Comparison of ENCODE assay signal across 10 mouse cellular contexts in the genomic region with DNA sequence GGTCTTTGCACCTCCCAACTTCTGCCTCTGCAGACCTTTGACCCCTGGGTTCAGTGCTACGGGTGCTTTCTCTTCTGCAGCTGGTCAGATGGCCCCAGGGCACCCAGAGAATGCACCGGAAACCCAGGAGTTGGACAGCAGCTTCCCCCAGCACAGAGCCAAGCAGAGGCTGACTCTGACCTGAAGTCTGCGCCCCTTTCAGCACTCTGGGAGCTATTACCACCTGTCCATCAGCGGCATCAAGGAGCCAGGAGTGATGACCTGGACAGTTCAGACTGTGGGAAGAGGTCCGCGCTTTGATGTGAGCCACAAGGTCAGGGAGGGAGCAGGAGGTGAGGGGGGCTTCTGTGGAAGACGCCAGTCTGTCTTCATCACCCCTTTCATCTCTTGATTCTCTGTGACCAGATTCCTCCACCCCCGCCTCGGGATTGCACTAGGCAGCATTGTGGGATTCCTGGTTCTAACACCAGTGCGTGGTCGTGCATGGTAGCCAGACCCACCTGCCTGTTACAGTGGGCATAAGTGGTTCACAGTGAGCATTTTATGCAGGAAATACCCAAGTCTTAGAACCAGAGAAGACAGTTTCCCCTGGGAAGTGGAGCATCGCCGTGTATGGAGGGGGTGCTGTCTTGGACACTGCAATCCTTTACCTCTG. TPM values are rescaled to one million over a fixed set of nuclear protein-coding genes. Genes with fewer than 3 reads are reported as not detected.
A peak's percentile ranks its signal among the peaks of the same experiment; 100 is the strongest.
DNase-seq lines count a peak whose midpoint lies in the region; ATAC-seq lines count a peak whose summit lies in the region.
"Had no signal": no experiment of that assay in that cellular context is flagged by ENCODE, and none has a peak within 500 bp of the region (broad histone marks: within the 10 kb centered on the region; RNA-seq: fewer than 3 reads in every experiment).

No protein-coding gene starts in this region.

- intact Hi-C loops in left cerebral cortex, postnatal 36 days (cut with DNase I): loop anchor here (2.0 to 5.0 kb wide), 3 partner anchors 139 to 251 kb away; a partner anchor contains a TSS

- peaks cover 2% of the 10 kb centered on the region; the same call in 1 of the 2 replicates for H3K36me3 ChIP-seq in heart, embryonic 12.5 days
- 0 out of 2 replicates have a peak, but pooled peaks cover 1% of the 10 kb centered on the region for H3K36me3 ChIP-seq in forebrain, embryonic 13.5 days (ENCODE audit: poor library complexity, severe bottlenecking)
- H3K36me3 ChIP-seq in neural tube, embryonic 14.5 days (ENCODE audit: control insufficient read depth, insufficient read depth, low read length): no peaks in the 10 kb centered on the region
- no peaks in the 10 kb centered on the region for H3K36me3 ChIP-seq in liver, embryonic 12.5 days

- DNase-seq in heart, adult 9 months (ENCODE audit: low spot score in 2 of 2): no peak
- DNase-seq in kidney, postnatal 10 days: peak; percentile 27
- DNase-seq in left cerebral cortex, postnatal 36 days (ENCODE audit: low spot score in 2 of 2): no peak
- DNase-seq in cerebellum, postnatal 4 days (ENCODE audit: low spot score in 2 of 2): no peak
- DNase-seq: layer of hippocampus, postnatal 36 days; lung, postnatal 36 days had no signal

- H3K4me3 ChIP-seq in heart, embryonic 12.5 days: no peak overlapping the region
- H3K4me3 ChIP-seq in forebrain, embryonic 13.5 days: no peak overlapping the region
- no peak overlapping the region for H3K4me3 ChIP-seq in neural tube, embryonic 14.5 days (ENCODE audit: low read depth, low read length)
- H3K4me3 ChIP-seq in liver, embryonic 12.5 days: no peak overlapping the region

- 68% methylated on average over 13 of the region's 13 CpGs for WGBS in heart, embryonic 12.5 days
- 78% methylated on average over 13 of the region's 13 CpGs for WGBS in forebrain, embryonic 13.5 days
- WGBS in neural tube, embryonic 14.5 days: 72% methylated on average over 13 of the region's 13 CpGs
- 72% methylated on average over 13 of the region's 13 CpGs for WGBS in liver, embryonic 12.5 days (ENCODE audit: insufficient replicate concordance)

- H3K9me3 ChIP-seq in heart, embryonic 12.5 days (replicated peaks): no peaks in the 10 kb centered on the region
- no peaks in the 10 kb centered on the region for H3K9me3 ChIP-seq in forebrain, embryonic 13.5 days (replicated peaks)
- no peaks in the 10 kb centered on the region for H3K9me3 ChIP-seq in neural tube, embryonic 14.5 days (ENCODE audit: control insufficient read depth, low read length)
- H3K9me3 ChIP-seq in liver, embryonic 12.5 days (replicated peaks): no peaks in the 10 kb centered on the region

- H3K27ac ChIP-seq in heart, embryonic 12.5 days (ENCODE audit: poor library complexity, severe bottlenecking): no peak overlapping the region
- H3K27ac ChIP-seq in forebrain, embryonic 13.5 days: no peak overlapping the region
- no peak overlapping the region for H3K27ac ChIP-seq in neural tube, embryonic 14.5 days (ENCODE audit: low read depth, low read length)
- H3K27ac ChIP-seq in liver, embryonic 12.5 days: no peak overlapping the region

- ATAC-seq in heart, embryonic 12.5 days (ENCODE audit: insufficient number of reproducible peaks, low FRiP score): peak; percentile 22; the same call in 1 of the 2 replicates
- peak; percentile 34; the same call in 1 of the 2 replicates for ATAC-seq in forebrain, embryonic 13.5 days
- peak; percentile 22; the same call in 1 of the 2 replicates for ATAC-seq in neural tube, embryonic 14.5 days (ENCODE audit: low read depth)
- ATAC-seq in liver, embryonic 12.5 days: no peak

- H3K4me2 ChIP-seq in heart, embryonic 12.5 days: no peak overlapping the region
- no peak overlapping the region for H3K4me2 ChIP-seq in forebrain, embryonic 13.5 days
- no peak overlapping the region for H3K4me2 ChIP-seq in neural tube, embryonic 14.5 days (ENCODE audit: low read depth, low read length)
- H3K4me2 ChIP-seq in liver, embryonic 12.5 days: no peak overlapping the region

- H3K27me3 ChIP-seq in heart, embryonic 12.5 days (replicated peaks): 0 out of 2 replicates have a peak, but pooled peaks cover 5% of the 10 kb centered on the region
- H3K27me3 ChIP-seq in forebrain, embryonic 13.5 days: peaks cover 8% of the 10 kb centered on the region; the same call in 1 of the 2 replicates
- H3K27me3 ChIP-seq in neural tube, embryonic 14.5 days (ENCODE audit: control insufficient read depth, insufficient read depth, low read length): peaks cover 2% of the 10 kb centered on the region
- H3K27me3 ChIP-seq in liver, embryonic 12.5 days (replicated peaks): no peaks in the 10 kb centered on the region; the same call in 1 of the 2 replicates

- no peak overlapping the region for H3K9ac ChIP-seq in heart, embryonic 12.5 days
- peak overlapping the region; percentile 16; the same call in 1 of the 2 replicates for H3K9ac ChIP-seq in forebrain, embryonic 13.5 days
- H3K9ac ChIP-seq in neural tube, embryonic 14.5 days (replicated peaks; ENCODE audit: low read depth, low read length): no peak overlapping the region
- no peak overlapping the region for H3K9ac ChIP-seq in liver, embryonic 12.5 days

- peaks cover 13% of the 10 kb centered on the region for H3K4me1 ChIP-seq in heart, embryonic 12.5 days (replicated peaks)
- H3K4me1 ChIP-seq in forebrain, embryonic 13.5 days: peaks cover 8% of the 10 kb centered on the region; the same call in 1 of the 2 replicates
- no peaks in the 10 kb centered on the region for H3K4me1 ChIP-seq in neural tube, embryonic 14.5 days (ENCODE audit: control insufficient read depth, insufficient read depth, low read length)
- H3K4me1 ChIP-seq in liver, embryonic 12.5 days: no peaks in the 10 kb centered on the region

RNA-seq across cellular contexts. Expression of a gene that starts 15.9 kb away (rescaled TPM):
- 22.1 and 24.4 TPM in 2 replicates for polyA plus RNA-seq in heart, embryonic 12.5 days (2016; fragmentation: Nextera tagmentation; extraction: Ambion mirVana)
- polyA plus RNA-seq in forebrain, embryonic 13.5 days (2015; fragmentation: Nextera tagmentation; extraction: Ambion mirVana): 22.0 and 23.5 TPM in 2 replicates
- 15.8 and 19.0 TPM in 2 replicates for polyA plus RNA-seq in neural tube, embryonic 14.5 days (2014; fragmentation: Nextera tagmentation; extraction: Ambion mirVana)
- 20.7 and 21.0 TPM in 2 replicates for polyA plus RNA-seq in liver, embryonic 12.5 days (2016; fragmentation: Nextera tagmentation; extraction: Ambion mirVana)
- total RNA-seq in left cerebral cortex, postnatal 36 days (2021): 1 to 10 TPM; 8.4 to 8.8 TPM

RNA-seq across cellular contexts. Expression of a gene that starts 15.9 kb away (rescaled TPM):
- polyA plus RNA-seq in heart, embryonic 12.5 days (2016; fragmentation: Nextera tagmentation; extraction: Ambion mirVana): 26.6 and 28.5 TPM in 2 replicates
- 88.5 and 88.8 TPM in 2 replicates for polyA plus RNA-seq in forebrain, embryonic 13.5 days (2015; fragmentation: Nextera tagmentation; extraction: Ambion mirVana)
- polyA plus RNA-seq in neural tube, embryonic 14.5 days (2014; fragmentation: Nextera tagmentation; extraction: Ambion mirVana): 55.1 and 60.6 TPM in 2 replicates
- 19.4 and 19.5 TPM in 2 replicates for polyA plus RNA-seq in liver, embryonic 12.5 days (2016; fragmentation: Nextera tagmentation; extraction: Ambion mirVana)
- total RNA-seq in left cerebral cortex, postnatal 36 days (2021): 10 to 100 TPM; 17.7 to 23.8 TPM
